Mouse (Mus musculus): Measurements from ENCODE around the gene Kcng3.
A peak's percentile ranks its signal among the peaks of the same experiment; 100 is the strongest.

Gene Kcng3

DNA sequence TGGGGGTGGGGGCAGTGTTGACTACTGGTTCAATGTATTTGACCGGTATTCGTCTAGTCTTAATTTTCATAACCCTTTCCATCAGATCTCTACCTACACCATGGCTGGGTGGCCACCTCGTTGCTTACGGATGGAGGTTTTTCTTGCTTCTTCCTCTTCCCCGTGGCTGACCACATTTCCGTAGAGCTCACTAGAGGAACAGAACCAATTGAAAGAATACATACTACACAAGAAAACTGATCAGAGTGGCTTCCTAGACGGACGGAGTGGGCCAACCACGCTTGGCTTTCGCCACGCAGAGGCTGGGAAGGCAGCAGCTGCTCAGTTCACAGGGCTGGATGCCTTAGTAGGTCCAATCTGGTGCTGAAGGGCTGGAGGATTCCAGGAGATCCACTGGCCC, 75.9 kb downstream of the Kcng3 start:
- DNase-seq (ENCODE audit: extremely low spot score, low spot score) = no peak

DNA sequence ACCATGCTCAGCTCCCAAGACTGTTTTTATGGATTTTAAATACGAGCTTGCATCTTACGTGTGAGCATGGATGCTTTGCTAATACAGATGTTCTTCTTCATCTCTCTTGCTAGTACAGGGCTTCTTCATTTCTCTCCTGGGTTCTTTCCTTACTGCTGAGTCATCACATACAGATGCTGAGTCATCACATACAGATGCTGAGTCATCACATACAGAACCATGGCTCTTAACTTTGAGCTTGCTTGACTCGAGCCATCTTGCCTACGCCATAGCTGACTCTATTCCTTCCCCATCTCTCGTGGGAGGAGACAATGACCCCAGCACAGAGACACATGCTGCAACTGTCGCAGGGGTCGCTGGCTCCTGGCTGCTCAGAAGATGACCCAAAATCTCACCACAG, 76.7 kb downstream of the Kcng3 start:
- DNase-seq (ENCODE audit: extremely low spot score, low spot score) = no peak

DNA sequence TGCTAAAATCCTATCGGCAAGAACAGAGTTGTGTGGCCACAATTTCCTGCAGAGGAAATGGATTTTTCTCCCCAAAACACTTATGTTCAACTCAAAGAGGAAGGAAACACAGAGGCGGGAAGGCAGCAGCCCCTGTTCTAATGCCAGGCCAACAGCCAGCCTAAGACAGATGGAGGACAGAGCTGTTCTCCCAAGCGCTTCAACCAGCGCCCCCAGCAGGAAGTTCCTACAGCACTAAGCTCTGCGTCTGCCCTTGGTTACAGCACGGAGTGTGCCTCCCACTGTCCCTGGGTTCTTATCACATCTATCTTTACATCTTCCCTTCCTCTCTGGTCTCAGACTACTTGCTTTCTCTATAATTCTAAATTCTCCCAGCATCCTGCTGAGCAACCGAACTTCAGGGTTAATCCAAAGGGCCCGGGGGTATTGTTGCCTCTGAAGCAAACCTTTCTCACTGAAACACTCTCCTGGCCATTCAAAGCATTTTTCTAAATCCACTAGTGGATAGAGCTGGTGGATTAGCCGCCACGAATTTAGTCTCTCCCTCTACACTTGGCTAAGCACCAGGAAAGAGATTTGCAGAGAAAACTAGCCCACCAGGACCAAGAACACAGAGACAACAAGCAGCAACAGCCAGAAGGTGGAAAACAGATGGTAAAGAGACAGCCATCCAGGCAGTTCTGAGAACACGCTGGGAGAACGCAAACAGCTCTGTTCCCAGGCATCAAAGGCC, 83.0 kb downstream of the Kcng3 start:
- no peak for DNase-seq (ENCODE audit: extremely low spot score, low spot score)

DNA sequence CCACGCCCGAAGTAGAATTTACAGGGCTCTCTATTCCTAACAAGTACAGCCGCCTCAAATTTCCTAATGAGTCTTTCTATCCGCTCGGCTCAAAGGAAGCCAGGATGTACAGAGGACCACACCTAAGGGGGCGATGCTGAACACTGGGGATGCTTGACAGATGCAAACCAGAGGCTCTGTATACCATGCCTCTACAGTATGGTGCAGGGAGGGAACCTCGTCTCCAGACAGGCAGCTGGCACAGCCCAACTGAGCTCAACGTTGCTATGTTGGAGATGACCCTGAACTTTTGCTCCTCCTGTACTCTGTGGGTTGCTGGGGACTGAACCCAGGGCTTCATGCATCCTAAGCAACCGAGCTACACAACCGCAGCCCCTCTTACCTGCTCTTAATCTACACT, 84.5 kb downstream of the Kcng3 start:
- DNase-seq (ENCODE audit: extremely low spot score, low spot score) = no peak

DNA sequence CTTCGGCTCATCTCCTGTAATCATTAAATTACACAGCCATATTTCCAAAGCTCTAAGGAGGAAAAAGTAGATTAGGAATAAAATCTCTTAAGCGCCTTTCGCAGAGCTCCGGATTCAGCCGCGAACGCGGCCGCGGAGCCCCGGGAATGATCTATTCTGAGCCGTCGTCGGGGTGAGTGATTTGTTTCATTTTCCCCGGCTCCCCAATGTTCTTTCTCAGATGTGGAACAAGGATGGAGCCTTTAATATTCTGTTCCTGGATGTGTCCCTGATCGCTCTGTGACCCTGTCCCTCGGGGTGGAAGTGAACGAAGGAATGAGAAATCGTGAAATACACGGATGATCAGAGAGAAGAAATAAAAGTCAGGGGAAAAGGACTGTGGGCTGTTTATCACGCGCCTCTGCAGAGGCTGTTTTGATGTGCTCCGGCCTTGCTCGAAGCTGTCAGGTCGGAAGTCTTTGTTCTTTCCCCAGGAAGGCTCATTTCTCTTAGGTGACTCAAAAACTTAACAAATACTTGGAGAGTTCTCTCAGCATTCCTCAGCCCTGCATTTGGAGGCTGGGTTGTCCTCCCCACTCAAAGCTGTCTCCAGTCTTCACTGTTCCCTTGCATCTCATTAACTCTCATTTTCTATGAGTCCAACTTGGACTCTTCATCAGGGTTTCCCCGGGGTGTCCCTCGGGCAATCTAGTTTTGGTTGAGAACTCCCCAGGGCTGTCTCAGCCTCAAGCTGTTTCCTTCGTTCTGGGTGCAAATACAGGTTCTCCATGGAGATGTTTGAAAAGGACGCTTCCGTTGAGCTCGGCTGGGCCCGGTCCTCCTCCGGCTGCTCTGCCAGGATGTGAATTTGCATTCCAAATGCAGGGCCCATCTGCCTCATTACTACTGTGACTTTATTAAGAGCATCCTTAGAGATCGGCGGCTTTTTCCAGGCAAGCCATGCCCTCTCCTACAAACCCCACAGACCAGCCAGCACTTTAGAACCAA, 85.6 kb downstream of the Kcng3 start:
- peak; percentile 58 for DNase-seq (ENCODE audit: extremely low spot score, low spot score)

DNA sequence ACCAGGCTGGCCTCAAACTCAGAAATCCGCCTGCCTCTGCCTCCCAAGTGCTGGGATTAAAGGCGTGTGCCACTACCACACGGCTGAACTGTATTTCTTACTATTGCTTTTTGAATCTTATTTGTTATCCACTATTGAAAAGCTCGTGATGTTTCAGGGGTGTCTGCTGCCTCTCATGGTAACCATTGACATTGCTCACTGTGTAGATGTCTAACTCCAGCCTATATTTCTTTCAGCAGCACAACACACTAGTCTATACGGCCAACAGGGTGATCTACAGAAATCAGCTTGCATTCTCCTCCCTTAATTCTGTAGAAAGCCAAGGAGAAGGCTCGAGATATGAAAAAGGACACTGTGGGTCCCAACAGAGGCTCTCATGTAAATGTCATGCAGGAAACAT, 86.4 kb downstream of the Kcng3 start:
- no peak for DNase-seq (ENCODE audit: extremely low spot score, low spot score)

DNA sequence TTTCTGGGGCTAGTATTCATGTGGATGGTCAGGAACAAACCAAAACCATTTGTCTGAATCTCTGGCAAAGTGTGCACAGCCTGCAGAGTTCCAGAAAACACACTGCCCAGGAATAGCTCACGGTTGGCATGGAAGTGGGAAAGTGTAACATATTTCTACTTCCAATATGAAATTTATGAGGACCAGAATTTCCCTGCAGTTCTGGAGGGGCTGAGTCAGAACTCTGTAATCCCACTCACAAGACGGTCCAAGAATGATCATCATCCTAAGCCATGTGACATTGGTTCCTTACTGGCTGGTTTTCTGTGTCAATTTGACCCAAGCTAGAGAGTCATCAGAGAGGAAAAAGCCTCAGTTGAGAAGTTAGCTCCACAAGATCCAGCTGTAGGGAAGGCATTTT, 89.3 kb downstream of the Kcng3 start:
- no peak for DNase-seq (ENCODE audit: extremely low spot score, low spot score)

DNA sequence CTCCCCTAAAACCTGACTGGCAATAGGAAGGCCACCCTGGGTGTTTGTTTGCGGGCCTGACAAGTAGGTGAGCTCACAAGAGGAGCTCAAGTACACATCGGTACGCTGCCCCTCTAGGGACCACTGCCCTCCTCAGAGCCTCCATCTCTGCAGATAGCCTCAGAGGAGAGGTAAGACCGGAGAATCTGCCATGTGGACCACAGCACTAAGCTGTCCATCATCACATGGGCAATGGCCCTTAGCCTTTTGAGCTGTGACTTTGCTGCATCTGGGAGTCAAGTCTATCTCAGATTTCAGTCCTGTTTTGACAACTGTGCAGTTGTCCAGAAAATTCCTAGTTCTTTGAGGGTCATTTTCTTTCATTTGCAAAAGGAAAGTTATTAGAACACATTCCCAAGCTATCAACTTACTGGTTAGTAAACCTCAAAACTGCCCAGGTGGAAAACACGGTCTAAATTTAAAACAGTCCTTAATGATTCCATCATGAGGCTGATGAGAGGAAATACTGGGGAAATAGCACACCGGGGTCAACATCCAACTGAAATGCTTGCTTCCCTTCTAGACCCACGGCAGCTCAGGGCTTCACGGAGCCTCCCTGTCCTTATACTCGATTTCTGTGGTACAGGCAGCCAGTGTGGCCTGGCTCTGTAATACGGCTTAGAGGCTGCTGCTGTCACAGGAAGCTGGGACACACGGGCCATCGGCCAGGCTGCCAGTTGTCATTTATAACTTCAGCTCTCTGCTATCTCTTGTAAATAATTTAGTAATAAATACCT, 92.2 kb downstream of the Kcng3 start:
- no peak for DNase-seq (ENCODE audit: extremely low spot score, low spot score)

DNA sequence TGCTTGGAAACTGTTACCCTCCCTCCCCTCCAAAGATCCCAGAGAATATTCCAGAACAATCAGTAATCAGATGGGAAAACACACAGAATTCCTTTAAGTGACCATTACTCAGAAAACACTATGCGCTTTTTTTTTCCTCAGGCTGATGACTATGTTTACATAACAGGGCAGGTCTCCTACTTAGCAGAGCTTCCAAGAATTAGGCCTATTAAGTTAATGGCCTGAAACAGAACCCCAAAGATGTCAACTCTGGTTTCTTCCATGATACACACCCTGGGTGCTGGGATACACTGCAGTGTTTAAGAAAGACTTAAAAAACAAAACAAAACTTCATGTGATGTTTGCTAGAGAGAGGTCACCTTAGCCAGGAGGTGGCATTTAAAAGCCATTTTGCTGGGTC, 93.0 kb downstream of the Kcng3 start:
- DNase-seq (ENCODE audit: extremely low spot score, low spot score) = no peak

DNA sequence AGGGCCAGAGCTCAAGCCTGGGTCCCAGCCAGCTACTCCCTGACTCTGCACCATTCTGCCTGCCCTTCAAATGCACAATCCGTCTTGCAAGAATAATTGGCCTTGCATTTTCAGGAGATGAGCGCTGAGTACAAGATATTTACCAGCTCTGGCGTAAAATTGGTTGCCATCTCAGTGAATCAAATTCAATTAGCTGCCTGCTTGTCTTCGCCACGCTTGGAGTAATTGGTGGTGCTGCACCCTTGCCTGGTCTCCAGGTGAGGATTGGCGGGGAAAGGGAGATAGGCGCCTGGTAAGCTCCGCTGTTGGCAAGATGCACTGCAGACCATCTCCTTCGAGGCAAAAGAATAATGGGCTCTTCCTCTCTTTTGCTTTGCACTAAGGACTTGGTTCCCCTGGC, 93.6 kb downstream of the Kcng3 start:
- no peak for DNase-seq (ENCODE audit: extremely low spot score, low spot score)

Measured in neural tube, embryonic 10.5 days (tissue).